Mouse (Mus musculus) left cerebral cortex, postnatal 36 days (tissue): ENCODE measurements at regions not wholly inside any gene's neighbourhood (a gene's known extent, or its start where the extent isn't known, plus 50 kb on each side); places are given as distances from the start of the nearest gene placed in this dataset.
"Not testable (repeated sequence)": the region's sequence is repeated elsewhere in the genome, so short reads cannot be mapped to it uniquely, and the experiment has no call there.

Experiments used
- DNase-seq, 2 experiments: peaks; one replicate each; pipeline ENCODE4 v3.0.0; 2021 to 2022; ENCODE audit warnings: low spot score in 2 of 2, mixed read lengths in 1 of 2
- intact Hi-C: fragments of 180-260 bp; cut with DNase I; formaldehyde crosslinking; loops from one replicate; pipeline ENCODE4 v1.15.1; 2025

- DNase-seq, intact Hi-C loops: not testable (repeated sequence)
These were observed 77.5 kb downstream of the Gm15319 start for GRCm38 (mm10) chr8:20285523-20285922.

GRCm38 (mm10) chr8:20284856-20285255, 78.2 kb downstream of the Gm15319 start:
- intact Hi-C loops, DNase-seq: not testable (repeated sequence)

GRCm38 (mm10) chr8:20283141-20283540, 79.9 kb downstream of the Gm15319 start:
- DNase-seq, intact Hi-C loops: not testable (repeated sequence)

- DNase-seq, intact Hi-C loops: not testable (repeated sequence)
These were observed 81.7 kb downstream of the Gm15319 start for GRCm38 (mm10) chr8:20281201-20281887.

DNA sequence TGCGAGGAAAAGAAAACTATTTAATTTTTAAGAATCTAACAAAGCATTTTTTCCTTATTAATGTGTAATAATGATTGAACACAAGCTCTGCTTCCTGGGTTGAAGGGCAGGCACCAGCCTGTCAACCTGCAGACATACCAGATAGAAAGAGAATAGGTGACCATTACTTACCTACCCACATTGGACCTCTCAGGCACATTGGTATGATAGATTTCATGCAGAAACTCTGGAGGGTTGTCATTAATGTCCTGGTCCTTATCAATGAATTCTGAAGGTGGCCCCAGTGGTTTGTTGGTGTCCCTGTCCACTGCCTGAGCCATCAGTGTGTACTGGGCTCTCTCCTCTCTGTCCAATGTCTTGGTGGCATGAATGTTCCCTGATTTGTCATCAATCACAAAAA, 85.3 kb downstream of the Gm15319 start:
- not testable (repeated sequence) for DNase-seq

GRCm38 (mm10) chr8:20276661-20277060, 86.3 kb downstream of the Gm15319 start:
- DNase-seq, intact Hi-C loops: not testable (repeated sequence)

More for the DNA sequence above, 85.3 kb downstream of the Gm15319 start:
- intact Hi-C loops = not testable (repeated sequence)

DNA sequence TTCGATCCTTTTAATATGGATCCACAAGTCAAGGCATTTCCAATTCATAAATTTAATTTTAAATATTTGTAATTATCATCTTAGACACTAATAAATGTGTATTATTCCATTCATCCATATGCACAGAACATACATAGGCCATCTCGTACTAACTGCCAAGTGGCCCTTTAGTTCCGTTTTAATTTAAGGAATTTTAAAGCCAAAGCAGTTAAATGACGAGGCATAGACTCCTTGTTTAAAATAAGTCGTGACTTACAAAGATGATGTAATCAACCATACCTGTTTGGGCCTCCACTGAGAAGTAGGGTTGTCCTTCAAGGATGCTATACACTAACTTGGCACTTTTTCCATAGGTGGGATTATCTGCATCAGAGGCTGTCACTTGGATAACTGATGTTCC, 89.2 kb downstream of the Gm15319 start:
- intact Hi-C loops, DNase-seq: not testable (repeated sequence)

GRCm38 (mm10) chr8:20267520-20268127, 95.4 kb downstream of the Gm15319 start:
- intact Hi-C loops, DNase-seq: not testable (repeated sequence)

DNA sequence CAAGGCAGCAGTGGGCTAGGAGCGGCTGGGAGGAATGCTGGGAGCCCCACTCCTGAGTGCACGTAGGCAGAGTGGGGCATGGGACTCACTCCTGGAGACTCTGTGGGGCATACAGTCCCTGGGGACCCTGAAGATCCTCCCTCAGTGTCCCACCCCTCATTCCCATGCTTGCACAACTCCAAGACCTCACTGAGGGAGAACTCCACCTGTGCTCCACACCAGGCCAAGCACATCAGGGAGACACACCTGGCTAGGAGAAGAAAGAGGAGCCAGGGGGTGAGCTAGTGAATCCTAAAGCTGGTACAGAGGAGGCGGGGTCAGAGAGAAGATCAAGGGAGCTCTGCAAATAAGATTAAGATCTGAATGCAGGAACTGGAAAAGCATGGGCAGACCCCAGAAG, 96.2 kb downstream of the Gm15319 start:
- intact Hi-C loops = not testable (repeated sequence)
- peak in 1 of 2 experiments; percentile 38 for DNase-seq

DNA sequence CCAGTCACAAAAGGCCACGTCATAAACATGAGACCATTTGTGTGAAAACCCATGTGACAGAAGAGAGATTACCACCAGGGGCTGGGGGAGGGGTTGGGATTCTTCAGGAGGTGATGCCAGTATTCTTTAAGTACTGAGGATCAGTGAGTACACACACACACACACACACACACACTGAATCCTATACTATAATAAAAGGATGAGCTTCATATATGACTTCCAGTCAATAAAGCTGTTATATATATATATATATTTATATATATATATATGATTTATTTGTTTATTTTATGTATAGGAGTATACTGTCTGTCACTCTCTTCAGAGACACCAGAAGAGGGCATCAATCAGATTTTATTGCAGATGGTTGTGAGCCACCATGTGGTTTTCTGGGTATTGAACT, 98.4 kb downstream of the Gm15319 start:
- DNase-seq, intact Hi-C loops: not testable (repeated sequence)

GRCm38 (mm10) chr8:20264106-20264505, 98.9 kb downstream of the Gm15319 start:
- intact Hi-C loops = not testable (repeated sequence)

DNA sequence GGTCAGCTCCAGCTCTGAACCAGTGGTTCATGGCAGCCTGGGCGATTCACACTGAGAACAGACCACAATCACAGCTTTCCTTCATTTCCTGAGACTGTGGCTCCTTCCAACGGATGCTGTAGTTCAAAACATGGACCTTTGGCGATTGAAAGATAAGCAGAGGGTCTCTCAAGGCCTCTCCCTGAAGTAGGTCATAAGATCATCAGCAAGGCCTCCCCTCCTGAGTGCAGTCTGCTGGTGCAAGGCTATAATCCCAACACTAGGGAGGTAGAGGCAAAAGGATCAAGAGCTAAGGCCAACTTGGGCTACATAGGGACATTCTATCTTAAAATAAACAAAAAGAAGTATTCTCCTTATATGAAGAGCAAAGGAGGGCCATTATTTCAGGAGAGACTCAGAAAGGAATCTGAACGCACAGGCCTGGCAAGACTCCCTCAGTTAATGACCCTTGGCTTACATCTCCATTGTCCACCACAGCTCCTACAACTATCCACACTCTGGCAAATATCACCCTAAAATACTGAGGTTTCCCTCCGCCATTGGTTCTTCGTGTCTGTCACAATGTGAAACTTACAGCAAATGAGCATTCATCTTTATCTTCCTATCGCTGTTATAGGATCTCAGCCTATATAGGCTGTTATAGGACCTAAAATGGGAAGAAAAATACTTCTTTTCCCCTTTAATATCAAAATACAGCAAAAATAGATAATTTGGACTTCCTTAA, 100.0 kb downstream of the Gm15319 start:
- DNase-seq, intact Hi-C loops: not testable (repeated sequence)

More at GRCm38 (mm10) chr8:20264106-20264505, 98.9 kb downstream of the Gm15319 start:
- peak in 1 of 2 experiments; percentile 43 for DNase-seq

GRCm38 (mm10) chr8:20262253-20262652, 100.8 kb downstream of the Gm15319 start:
- DNase-seq, intact Hi-C loops: not testable (repeated sequence)

DNA sequence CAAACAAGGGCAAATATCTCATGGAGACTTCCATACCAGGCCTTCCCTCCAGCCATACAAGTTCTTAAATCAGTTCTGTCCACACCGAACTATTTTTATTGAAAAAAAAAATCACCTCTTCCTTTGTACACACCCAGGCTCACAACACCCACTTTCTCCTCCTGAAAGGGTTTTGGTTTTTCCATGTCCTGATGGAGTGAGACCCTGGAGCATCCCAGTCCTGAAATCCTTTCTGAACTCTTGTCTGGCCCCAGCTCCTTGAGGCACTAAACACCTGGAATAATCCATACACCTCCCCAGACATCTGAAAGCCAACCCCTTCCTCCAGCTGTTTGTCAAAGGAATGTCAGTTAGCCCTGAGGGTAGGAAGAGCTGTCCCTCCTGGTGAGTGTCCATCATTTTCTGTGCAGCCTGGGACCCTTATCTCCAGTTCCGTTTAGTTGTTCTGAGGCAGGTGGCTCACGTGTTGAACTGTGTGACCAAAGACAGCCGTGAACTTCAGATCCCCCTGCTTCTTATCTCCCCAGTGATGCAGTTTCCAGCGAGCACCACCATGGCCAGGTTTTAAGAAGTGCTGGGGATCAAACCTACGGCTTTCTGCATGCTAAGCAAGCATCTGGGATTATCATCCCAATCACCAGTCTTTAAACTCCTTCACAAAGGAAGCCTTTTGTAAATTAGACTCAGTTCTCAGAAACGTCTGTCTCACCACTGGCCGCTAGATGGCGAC, 101.4 kb downstream of the Gm15319 start:
- intact Hi-C loops, DNase-seq: not testable (repeated sequence)

GRCm38 (mm10) chr8:20261007-20261406, 102.0 kb downstream of the Gm15319 start:
- intact Hi-C loops = not testable (repeated sequence)
- peak in 1 of 2 experiments; percentile 53 for DNase-seq

DNA sequence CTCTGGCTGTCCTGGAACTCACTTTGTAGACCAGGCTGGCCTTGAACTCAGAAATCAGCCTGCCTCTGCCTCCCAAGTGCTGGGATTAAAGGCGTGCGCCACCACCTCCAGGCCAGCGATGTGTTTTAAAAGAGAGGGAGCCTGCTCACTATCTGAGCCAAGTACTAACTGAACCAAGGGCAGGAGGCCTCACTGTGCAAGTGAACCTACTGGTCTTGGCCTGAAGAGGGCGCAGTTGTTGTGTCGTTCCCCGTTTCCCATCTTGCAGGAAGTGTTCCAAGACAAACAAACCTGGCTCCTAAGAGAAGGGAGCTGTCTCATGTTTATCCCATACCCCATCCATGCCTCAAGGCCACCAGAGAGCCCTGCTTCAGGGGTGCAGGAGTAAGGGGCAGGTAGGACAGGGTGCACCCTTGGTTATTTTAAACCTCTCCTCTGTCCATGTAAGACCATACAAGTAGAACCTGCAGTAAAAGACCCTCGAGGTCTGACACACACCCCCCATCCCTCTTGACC, 102.8 kb downstream of the Gm15319 start:
- intact Hi-C loops, DNase-seq: not testable (repeated sequence)

GRCm38 (mm10) chr8:20259662-20260061, 103.3 kb downstream of the Gm15319 start:
- intact Hi-C loops, DNase-seq: not testable (repeated sequence)
